Mouse (Mus musculus) olfactory bulb, adult 2 months (tissue): Measurements from ENCODE around the gene Ampd1.

Experiments used
- CTCF ChIP-seq: fragments of 200-500 bp; IDR thresholded peaks from 2 replicates; pipeline ENCODE4 v1.5.1; 2012; ENCODE audit warnings: low read depth, mild to moderate bottlenecking, low read length, moderate library complexity; ENCODE audit not compliant: insufficient read depth
- POLR2A ChIP-seq: fragments of 200-500 bp; IDR thresholded peaks from 2 replicates; pipeline ENCODE4 v1.6.1; 2012; ENCODE audit warnings: mild to moderate bottlenecking, low read depth, low read length, moderate library complexity; ENCODE audit not compliant: insufficient read depth

- TF ChIP-seq CTCF (no peak), POLR2A (no peak)
Measured at GRCm38 (mm10) chr3:103136414-103137077, 62.7 kb downstream of the Ampd1 start.
